Mouse (Mus musculus) testis, postnatal 14 days (tissue): Measurements from ENCODE around the gene Atg4b.

ENCODE experiments used
- DNase-seq: peaks from one replicate; pipeline ENCODE4 v3.0.0; 2021; ENCODE audit warnings: low spot score

Atg4b gene

DNA sequence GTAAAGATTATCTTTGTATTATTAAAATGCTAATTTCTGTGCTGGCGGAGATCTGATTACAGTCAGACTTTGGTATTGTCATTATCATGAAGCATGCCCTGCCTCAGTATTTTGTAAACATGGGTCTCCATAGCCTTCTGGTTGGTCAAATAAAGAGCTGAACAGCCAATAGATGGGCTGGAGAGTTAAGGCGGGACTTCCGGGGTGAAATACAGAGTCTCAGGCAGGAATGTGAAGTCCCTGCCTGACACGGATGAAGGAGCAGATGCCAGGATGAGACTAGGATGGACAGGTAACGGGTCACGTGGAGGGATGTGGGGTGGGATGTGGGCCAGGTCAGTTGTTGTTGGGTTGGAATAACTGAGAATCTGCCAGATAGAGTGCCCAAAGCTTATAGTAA lies at the start of gene Atg4b:
Gene Atg4b, plus strand, starts transcription at position 211 of the 400 bp plus-strand sequence.
- DNase-seq = no peak

DNA sequence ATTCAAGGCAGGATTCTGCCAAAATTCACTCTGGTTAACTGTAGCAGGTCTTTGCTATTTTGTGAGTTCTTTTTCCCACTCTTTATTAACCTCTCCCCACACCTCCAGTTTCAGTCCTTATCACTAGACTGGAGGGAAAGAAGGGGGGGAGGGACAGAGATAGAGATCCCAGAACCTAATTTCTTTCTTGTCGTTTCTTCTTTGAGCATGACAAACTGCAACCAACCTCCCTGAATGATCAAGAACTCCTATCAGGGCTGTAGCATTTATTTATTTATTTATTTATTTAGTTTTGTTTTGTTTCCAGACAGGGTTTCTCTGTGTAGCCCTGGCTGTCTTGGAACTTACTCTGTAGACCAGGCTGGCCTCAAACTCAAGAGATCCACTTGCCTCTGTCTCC lies 49.2 kb upstream of the Atg4b start:
- DNase-seq = no peak

DNA sequence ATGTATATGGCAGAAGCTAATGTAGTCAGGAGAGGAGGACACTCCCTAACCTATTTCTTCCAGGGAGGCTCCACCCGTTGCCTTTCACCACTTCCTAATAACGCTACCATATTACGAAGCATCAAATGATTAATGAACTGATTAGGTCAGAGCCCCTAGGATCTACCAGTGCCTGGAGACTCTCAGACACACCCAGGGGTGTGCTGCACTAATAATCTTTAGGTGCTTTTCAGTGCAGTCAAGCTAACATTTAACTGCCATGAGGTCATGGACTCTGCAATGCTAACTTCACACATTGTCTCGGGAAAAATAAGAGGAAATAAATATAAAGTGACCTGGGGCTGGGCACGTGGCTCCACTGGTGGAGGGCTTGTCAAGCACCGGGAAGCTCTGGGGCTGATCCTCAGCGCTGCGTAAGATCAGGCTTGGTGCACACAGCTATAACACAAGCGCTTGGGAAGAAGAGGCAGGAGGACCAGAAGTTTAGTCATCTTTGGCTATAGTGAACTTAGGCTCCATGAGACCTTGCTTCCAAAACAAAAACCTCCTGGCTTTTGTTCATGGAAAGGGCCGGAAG lies 47.7 kb upstream of the Atg4b start:
- DNase-seq = no peak

DNA sequence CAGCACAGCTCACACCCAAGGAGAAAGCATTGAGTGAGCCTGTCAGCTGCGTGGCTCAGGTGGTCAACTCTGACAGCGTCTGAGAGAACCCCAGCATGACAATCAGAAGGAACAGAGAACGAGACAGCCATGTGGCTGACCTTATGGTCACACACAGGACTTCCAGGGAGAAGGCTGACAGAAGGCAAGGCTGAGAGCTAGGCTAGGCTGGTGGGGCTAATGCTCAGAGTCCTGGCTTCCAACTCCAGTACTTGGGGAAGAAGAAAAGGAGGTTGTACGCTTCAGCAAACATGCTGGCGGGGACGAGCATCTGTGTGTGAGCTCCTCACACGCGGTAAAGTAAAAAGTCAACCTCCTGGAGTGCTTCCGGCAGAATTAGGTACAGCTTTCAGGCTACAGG lies 47.0 kb upstream of the Atg4b start:
- DNase-seq = no peak

DNA sequence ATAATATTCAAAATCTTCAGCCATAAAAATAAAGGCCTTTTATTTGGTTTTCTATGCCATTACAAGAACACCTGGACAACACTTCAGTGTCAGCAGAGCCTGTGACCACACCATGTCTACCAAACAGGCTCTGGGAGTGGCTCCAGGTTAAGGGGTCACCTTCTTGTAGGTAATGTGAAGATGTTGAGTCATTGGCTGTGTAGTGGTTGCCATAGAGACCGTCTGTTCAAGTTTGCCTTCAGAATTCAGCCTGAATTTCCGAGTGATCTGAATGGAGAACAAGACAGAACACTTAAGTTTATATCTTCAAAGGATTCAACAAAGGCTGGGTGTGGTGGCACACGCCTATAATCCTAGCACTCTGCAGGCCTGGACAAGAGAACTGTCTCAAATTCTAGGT lies 45.9 kb upstream of the Atg4b start:
- DNase-seq = no peak

DNA sequence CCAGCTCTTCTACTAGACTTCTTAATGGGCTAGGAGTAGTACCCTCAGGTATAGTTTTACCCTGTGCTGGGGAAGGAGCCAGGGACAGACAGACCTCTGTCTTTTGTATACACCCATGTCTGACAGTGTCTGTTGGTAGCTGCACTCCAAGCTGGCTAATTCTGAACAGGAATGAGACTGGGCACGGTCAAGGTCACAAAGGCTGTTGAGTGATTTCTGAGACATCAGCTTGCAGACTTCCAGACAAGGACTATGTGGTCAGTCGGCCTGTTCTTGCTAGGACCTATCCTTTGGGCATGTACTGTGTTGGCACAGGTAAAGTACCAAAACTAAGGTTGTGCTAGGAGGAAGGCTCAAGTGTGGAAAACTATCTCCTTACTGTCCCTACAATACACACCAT lies 35.1 kb upstream of the Atg4b start:
- no peak for DNase-seq

DNA sequence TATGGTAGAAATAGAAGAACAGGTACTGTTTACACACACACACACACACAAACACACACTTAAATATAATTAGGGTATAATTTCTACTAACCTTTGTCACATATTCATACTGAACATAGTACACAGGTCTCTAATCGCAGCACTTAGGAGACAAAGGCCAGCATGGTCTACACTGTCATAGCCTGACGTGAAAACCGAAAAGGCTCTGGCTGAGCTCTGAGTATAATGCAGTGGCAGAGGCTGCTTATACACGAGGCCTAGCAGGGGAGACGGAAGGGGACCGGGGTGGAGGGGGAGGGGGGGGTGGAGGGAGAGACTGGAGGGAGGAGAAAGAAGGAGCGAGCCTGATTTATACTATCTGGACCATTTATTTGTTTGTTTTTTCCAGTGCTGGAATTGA lies 29.7 kb upstream of the Atg4b start:
- no peak for DNase-seq

DNA sequence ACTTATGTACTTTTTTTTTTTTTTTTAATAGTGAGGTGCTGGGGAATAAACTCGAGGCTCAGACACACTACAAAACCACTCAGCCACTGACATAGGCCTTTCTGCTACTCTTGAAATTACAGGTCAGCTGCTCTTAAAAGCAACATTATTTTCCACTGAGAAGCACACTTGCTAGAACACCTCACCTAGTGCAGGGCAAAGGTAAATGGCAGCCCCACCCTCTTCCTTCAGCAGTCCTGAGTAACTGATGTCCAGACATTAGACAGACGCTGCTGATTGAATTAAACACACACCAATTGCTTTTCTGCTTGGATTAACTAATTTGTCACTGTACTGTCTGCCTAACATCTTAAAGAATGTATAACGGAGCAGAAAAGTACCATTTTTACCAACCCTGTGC lies 26.7 kb upstream of the Atg4b start:
- DNase-seq = no peak

DNA sequence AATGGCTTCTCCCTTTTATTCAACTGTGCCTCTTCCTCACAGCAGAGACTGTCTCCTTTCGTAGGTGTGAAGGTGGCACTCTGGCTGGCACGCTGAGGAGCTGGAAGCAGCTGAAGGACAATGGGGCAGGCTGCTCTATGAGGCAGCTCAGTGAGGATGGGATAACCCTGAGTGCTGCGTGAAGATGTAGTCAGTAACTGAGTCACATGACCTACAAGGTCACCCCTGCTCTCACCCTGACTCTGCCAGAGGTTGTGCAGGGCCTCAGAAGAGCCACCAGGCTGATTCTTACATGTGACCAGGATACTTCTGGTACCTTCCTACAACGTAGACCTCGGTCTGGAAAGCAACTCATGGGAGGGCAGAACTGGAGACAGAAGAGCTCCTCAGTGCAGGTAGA lies 25.6 kb upstream of the Atg4b start:
- DNase-seq = no peak

DNA sequence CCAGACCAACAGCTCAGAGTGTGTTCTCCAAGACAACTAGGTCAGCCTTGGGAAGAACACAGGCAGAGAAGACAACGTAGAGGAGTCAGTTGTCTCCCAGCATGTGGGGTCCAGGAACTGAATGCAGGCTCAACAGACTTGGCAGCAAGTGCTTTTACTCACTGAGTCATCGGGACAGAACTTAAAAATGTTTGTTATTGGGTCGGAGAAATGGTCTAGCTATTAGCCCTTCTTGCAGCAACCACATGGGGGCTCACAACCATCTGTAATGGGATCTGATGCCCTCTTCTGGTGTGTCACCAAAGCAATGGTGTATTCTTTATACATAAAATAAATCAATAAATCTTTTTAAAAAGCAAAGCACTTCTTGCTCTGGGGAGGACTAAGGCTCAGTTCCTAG lies 25.2 kb upstream of the Atg4b start:
- DNase-seq = no peak

DNA sequence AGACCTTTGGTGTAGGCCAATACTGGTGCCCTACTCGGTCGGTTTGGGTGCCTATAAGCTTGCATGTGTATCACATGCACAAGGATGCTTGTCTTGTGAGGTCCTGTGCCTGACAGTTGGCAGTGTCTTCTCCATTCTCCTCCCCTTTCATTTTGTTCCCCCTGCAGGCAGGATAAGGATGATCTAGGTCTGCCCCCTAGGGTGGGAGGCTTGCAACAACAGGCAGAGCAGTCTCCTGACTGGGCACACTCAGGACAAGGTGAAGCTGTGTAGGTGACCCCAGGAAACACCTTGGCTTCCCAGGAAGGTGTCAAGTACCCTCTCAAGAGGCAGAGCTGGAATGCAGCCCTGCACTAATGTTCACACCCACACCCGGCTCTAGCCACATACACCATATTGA lies 24.3 kb upstream of the Atg4b start:
- DNase-seq = no peak

DNA sequence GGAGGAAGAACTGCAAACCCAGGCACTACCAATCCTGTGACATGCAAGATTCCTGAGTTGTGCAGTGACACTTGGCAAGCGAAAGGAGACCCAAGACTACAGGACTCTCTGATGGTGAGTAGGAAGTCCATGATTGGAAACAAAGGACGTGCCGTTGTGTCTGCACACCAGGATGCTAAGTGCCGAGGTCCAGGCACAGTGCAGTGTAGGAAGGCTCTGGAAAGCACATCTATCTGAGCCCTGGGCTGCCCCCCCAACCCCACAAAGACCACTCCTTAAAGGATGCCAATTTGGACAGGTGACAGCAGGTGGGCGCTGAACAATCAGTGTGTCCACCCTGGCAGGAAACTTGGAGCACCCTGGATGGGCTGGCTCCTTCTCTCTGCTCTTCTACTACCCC lies 20.2 kb upstream of the Atg4b start:
- no peak for DNase-seq

DNA sequence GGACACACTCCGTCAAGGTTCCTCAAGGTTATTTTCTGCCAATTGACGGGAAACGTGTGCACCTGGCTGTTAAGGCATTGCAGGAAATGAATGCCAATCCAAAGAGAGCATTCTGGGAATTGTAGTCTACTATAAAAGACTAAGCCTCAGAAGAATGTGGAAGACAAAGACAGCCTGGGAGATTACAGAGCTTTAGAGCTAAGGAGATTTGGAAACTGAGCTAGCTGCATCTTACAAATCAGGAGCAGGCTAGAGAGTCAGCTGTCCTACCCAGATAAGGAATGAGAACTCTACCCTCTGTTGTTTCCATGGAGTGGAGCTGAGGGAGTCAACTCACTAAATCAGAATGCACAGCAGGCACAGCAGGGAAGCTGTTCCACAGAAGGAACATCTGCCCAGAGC lies 19.4 kb upstream of the Atg4b start:
- no peak for DNase-seq

DNA sequence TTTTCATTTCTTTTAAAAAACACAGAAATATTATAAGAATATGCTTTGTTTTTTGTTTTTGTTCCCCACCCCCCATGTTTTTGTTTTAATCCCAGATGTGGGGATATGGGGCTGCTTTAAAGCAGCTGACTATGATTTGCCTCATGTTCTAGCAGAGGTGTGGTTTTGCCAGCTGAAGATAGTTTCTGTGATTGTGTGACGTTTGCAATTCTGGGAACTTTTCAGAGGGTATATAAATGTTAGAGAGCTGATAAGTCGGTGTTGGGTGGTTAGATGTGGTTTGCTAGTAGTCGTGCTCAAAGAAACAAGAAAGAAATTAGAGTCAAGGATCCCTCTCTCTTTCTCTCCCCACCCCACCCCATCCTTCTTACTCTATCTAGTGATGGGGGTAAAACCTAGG lies 15.4 kb upstream of the Atg4b start:
- DNase-seq = no peak

DNA sequence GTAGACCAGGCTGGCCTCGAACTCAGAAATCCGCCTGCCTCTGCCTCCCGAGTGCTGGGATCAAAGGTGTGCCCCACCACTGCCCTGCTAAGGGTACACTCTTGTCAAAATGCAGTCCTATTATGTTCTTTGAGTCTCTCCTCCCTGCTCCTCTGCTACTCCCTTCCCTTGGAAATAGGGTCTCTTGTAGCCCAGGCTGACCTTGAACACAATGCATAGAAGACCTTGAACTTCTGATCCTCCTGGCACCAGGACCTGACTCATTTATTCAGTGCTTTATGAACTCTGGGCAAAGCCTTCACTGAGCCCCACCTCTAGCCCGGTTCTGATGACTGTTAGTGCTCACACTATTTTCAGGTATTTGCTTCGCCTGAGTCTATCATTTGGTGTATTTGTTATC lies 13.6 kb upstream of the Atg4b start:
- no peak for DNase-seq

DNA sequence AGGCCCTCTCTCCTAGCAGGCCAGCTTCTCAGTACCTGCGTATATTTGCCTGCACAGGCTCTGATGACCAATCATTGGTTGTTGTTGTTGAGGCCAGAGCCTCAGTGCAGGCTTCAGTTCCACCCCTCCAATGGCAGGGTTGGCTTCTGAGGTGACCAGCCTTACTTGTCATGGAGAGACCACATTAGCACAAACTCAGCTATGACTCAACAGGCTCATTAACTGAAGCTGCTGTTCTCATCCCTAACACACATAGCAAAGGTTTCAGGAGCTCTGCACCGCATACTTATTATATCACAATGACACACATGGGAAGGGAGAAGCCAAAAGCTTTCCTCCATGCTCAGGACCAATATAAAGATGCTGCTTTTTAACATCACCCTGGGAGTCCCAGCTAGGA lies 10.6 kb upstream of the Atg4b start:
- no peak for DNase-seq

DNA sequence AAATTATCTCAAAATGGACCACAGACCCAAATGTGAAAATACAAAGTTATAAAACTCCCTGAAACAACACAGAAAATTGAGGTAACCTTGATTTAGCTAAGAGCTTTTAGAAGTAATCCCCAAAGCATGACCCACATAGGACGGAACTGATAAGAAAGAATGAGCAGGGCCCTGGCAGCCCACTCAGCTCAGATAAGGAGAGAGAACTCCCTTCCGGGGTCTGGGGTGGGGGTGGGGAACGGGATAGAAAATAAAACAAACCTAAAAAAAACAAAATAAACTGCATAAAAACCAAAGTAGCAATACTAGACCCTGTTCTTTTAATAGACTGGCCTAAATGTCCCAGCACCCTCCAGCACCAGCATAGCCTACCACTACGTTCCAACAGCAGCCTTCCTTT lies 9.3 kb upstream of the Atg4b start:
- DNase-seq = no peak

DNA sequence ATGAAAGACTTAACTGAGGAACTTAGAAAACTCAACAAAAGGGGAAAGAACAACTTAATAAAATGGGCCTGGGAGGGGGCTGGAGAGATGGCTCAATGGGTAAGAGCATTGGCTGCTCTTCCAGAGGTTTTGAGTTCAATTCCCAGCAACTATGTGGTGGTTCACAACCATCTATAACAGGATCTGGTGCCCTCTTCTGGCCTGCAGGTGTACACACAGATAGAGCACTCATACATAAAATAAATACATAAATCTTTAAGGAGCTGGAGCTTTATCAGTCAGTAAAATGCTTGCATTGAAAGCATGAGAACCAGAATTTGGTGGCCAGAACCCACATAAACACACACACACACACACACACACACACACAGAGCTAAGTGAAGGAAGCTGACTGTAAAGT lies 8.4 kb upstream of the Atg4b start:
- no peak for DNase-seq

DNA sequence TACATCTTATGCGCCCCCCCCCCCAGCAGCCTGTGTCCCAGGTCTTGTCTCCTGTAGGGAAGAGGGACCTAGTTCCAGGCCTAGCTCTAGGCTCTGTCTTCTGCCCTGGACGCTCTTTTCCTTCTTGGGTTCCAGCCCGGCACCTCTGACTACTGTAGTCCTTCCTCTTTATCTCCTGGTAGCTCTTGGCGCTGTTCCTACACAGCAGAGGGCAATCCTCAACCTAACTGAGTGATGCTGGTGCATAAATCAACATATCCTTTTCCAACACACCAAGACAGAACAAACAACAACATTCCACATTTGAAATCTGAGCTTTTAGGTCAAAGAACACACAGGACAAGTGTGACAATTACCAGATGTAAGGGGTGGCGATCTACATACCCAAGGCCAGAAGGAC lies 5.1 kb upstream of the Atg4b start:
- no peak for DNase-seq

DNA sequence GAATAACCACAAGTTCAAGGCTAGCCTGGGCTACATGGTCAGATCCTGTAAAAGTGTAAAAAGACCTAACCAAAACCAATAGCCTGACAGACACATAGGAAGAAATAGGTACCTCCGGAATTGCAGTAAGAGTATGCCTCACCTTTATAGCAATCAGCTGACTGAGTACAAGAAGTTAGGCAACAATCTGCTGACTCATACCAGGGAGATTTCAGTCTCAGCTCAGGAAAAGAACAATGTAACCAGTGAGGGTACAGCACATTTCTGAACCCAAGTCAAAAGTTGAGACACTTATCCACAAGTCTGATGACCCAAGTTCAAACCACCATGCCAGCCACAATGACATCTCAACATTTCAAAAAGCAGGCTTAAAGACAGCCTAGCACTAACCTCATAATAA lies 2.8 kb upstream of the Atg4b start:
- DNase-seq = no peak

DNA sequence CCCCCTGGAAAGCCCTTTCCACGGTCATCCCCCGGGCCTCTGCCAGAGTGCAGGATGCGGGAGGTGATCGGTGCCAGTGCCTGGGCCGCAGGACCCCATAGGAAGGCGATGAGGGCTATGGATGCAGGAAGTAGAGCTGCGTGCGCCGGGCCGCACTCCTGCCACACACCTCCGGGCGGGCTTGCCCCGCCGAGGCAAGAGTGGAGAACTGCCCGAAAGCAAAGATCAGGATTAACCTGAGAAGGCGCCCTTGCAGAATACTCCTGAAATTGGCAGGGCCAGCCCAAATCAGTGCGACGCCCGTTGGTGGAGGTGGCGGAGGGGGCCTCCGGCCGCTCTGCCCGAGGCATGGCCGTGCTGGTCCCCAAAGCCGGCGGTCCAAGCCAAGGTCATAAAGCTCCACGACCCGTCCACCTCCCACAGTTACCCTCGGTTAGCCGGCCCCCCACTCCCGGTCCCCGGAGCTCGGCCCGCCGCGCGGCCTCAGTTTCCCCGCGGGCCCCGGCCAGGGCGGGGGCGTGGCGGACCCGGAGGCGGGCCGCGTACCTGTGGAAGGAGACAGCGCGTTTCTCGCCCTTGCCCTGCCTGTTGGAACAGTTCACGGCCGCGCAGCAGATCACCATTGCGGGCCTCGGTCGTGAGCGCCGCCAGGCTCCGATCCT lies 2.7 kb downstream of the Atg4b start:
- peak; percentile 62 for DNase-seq

DNA sequence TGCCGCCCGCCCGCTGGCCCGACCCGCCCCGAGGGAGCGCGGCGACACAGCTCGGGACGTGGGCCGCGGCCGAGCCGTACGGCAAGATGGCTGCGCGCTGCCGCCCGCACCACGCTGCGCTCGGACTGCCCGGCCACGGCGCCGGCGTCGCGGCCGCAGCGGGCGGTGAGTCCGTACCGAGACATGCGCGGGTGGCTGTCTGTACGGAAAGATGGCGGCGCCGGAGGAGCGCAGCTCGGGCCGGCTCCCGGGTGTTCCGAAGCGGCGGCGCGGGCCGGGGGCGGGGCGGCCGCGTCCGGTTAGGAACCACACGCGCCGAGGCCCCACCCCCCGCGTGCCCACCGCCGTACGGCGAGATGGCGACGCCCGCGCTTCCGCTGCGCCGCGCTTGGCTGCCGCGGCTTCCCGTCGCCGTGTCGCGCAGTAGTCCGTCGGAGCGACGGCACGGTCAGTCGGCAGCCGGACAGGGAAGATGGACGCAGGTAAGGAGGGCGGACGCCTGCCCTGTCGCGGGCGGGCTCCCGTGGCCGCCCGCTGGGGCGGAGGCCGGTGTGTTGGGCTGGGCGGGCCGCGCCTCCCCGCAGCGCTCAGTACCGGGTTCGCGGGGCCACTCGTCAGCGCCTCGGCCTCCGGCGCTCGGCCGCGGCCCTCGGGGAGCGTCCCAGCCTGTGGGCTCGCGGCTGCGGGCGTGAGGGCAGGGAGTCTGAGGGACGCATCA lies 3.4 kb downstream of the Atg4b start, which contains the start of gene Thap4:
Gene Thap4, minus strand, starts transcription at position 292 of the 718 bp plus-strand sequence.
- peak; percentile 90 for DNase-seq

DNA sequence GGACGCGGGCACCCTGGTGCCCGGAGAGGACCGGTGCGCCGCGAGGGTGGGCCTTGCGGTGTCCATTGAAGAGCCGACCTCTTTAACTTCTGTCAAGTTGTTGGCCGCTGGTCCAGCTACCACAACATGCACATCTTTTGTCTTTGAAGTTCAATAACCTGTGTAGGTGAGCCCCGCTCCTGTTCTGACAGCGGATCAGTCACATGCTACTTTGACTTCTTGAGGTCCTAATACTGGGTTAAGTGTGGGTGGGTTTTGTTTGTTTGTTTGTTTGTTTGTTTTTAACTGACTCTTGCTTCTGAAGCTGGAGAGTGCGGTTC lies 4.0 kb downstream of the Atg4b start:
- DNase-seq = no peak

DNA sequence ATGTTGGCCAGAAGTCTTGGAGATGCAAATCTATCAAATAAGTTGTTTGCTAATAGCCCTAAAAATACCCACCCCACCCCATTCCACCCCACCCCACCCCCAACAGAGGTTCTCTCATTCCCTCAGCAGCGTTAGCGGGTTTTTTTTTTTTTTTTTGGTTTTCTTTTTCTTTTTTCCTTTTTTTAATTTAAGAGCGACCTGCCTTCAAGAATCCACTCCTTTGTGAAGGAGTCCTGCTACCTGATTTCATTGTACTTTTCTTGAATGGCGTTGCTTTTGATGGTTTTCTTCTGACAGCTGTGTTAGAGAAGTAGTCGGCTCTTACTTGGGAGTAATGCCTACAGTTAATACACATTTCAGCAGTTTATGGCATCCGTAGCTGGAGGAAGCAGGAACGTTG lies 4.3 kb downstream of the Atg4b start:
- DNase-seq = no peak
